Mouse (Mus musculus): ENCODE data around the gene Aox4.

GRCm38 (mm10) chr1:58238440-58238839 is 28.2 kb downstream of the Aox4 start:
- TF ChIP-seq CTCF (IDR thresholded peaks at IDR 0.05; ENCODE audit: control insufficient read depth, insufficient read depth, low read length) = no peak
- TF ChIP-seq POLR2A (IDR thresholded peaks at IDR 0.05; ENCODE audit: borderline replicate concordance, control insufficient read depth, low read depth, low read length) = no peak
